Mouse (Mus musculus) heart, embryonic 14.5 days (tissue): ENCODE results near the gene Grin2c. TPM values are rescaled to one million over a fixed set of nuclear protein-coding genes. Genes with fewer than 3 reads are reported as not detected.

Experiments
- ATAC-seq: fragments of 200-750 bp; cut with Nextera tagmentation; 2 replicates; pipeline ENCODE4 v1.8.0; 2017; ENCODE audit warnings: low read depth, moderate TSS enrichment; ENCODE audit not compliant: insufficient number of reproducible peaks, insufficient read depth, low FRiP score
- H3K27ac ChIP-seq, 2 experiments: fragments of 200-500 bp in 1 of 2; fragments of 300-500 bp in 1 of 2; sonication (generic) in 1 of 2; replicated peaks in 1 of 2; 2 replicates each; pipeline ENCODE4 v1.5.1; 2012 to 2014; ENCODE audit warnings: low read depth in 2 of 2, low read length in 2 of 2, control low read depth in 1 of 2, mild to moderate bottlenecking in 1 of 2, mixed read lengths in 1 of 2; ENCODE audit not compliant: control insufficient read depth in 1 of 2, insufficient read depth in 1 of 2
- H3K27me3 ChIP-seq: fragments of 300-500 bp; sonication (generic); 2 replicates; pipeline ENCODE4 v1.6.1; 2014; ENCODE audit warnings: mild to moderate bottlenecking, low read length, control low read depth; ENCODE audit not compliant: control insufficient read depth, insufficient read depth
- H3K36me3 ChIP-seq: fragments of 300-500 bp; sonication (generic); 2 replicates; pipeline ENCODE4 v1.6.1; 2014; ENCODE audit warnings: mild to moderate bottlenecking, control low read depth, low read length, mixed read lengths; ENCODE audit not compliant: control insufficient read depth, insufficient read depth
- H3K4me1 ChIP-seq, 2 experiments: fragments of 200-500 bp in 1 of 2; fragments of 300-500 bp in 1 of 2; sonication (generic) in 1 of 2; 2 replicates each; pipeline ENCODE4 v1.6.1; 2012 to 2014; ENCODE audit warnings: low read length in 2 of 2, control low read depth in 1 of 2, mixed read lengths in 1 of 2; ENCODE audit not compliant: control insufficient read depth in 2 of 2, insufficient read depth in 2 of 2
- H3K4me2 ChIP-seq: fragments of 300-500 bp; sonication (generic); 2 replicates; pipeline ENCODE4 v1.6.1; 2014; ENCODE audit warnings: mild to moderate bottlenecking, low read length
- H3K4me3 ChIP-seq, 2 experiments: fragments of 200-500 bp in 1 of 2; fragments of 300-500 bp in 1 of 2; sonication (generic) in 1 of 2; 2 replicates each; pipeline ENCODE4 v1.5.1; 2012 to 2014; ENCODE audit warnings: low read length in 2 of 2, mild to moderate bottlenecking in 2 of 2, control low read depth in 1 of 2, low read depth in 1 of 2, moderate library complexity in 1 of 2; ENCODE audit not compliant: control insufficient read depth in 1 of 2, insufficient read depth in 1 of 2
- H3K9ac ChIP-seq: fragments of 300-500 bp; sonication (generic); 2 replicates; pipeline ENCODE4 v1.6.1; 2014; ENCODE audit warnings: mild to moderate bottlenecking, low read length
- H3K9me3 ChIP-seq: fragments of 300-500 bp; sonication (generic); 2 replicates; pipeline ENCODE4 v1.6.1; 2016; ENCODE audit warnings: low read length, control low read depth; ENCODE audit not compliant: control insufficient read depth
- WGBS: fragments of 180-500 bp; shearing (Covaris S2); extraction: QIAGEN DNeasy Blood & Tissue Kit; methylation state at CpG from one replicate; pipeline ENCODE4 v1.1.7; 2014; 5-methylcytosine and 5-hydroxymethylcytosine counted together
- polyA plus RNA-seq: library from polyadenylated mRNA; unstranded; fragments of >200 nt; fragmentation: Nextera tagmentation; extraction: Ambion mirVana; gene quantifications from 2 replicates; pipeline ENCODE4 v1.2.1, GENCODE M21; 2014

Grin2c gene
- polyA plus RNA-seq, 1 experiment from 2014 or later, result 0.15 TPM

- 83% methylated on average over 3 of the region's 3 CpGs for WGBS
- Histone ChIP-seq H3K36me3 (peaks cover 13% of the 10 kb centered on the region), H3K9me3 (no peaks in the 10 kb centered on the region), H3K27me3 (peaks cover 16% of the 10 kb centered on the region; the same call in 1 of the 2 replicates), H3K4me1 (peaks cover 0 to 11% of the 10 kb centered on the region in 2 experiments; a peak in 2 of 4 replicates), H3K4me3 (no peak overlapping the region), H3K27ac (no peak overlapping the region), H3K4me2 (no peak overlapping the region), H3K9ac (no peak overlapping the region)
- ATAC-seq, result no peak
Measured at GRCm38 (mm10) chr11:115242746-115243145, 24.3 kb downstream of the Grin2c start.

- H3K36me3 ChIP-seq, result peaks cover 13% of the 10 kb centered on the region
- H3K4me2 ChIP-seq, result no peak overlapping the region
- H3K4me1 ChIP-seq, result peaks cover 2 to 3% of the 10 kb centered on the region in 2 experiments
- H3K9me3 ChIP-seq, result no peaks in the 10 kb centered on the region
- H3K4me3 ChIP-seq, result no peak overlapping the region
- whole genome bisulfite sequencing, result 90% methylated on average over 11 of the region's 11 CpGs
- no peak for ATAC-seq
- no peak overlapping the region for H3K27ac ChIP-seq
- peaks cover 6% of the 10 kb centered on the region; the same call in 1 of the 2 replicates for H3K27me3 ChIP-seq
- no peak overlapping the region for H3K9ac ChIP-seq
Measured at GRCm38 (mm10) chr11:115241402-115241801, 25.6 kb downstream of the Grin2c start.

- Histone ChIP-seq H3K36me3 (0 out of 2 replicates have a peak, but pooled peaks cover 2% of the 10 kb centered on the region), H3K4me2 (no peak overlapping the region), H3K9me3 (no peaks in the 10 kb centered on the region), H3K27ac (no peak overlapping the region), H3K4me1 (peaks cover 14% of the 10 kb centered on the region in 2 experiments), H3K9ac (no peak overlapping the region), H3K27me3 (0 out of 2 replicates have a peak, but pooled peaks cover 7% of the 10 kb centered on the region), H3K4me3 (no peak overlapping the region)
- 36% methylated on average over 5 of the region's 5 CpGs for WGBS
- no peak for ATAC-seq
Measured at GRCm38 (mm10) chr11:115236570-115236969, 30.5 kb downstream of the Grin2c start.

GRCm38 (mm10) chr11:115234320-115235044 lies 32.6 kb downstream of the Grin2c start:
- WGBS, result 55% methylated on average over 15 of the region's 15 CpGs
- H3K4me1 ChIP-seq, result peaks cover 20 to 25% of the 10 kb centered on the region in 2 experiments
- no peak overlapping the region for H3K9ac ChIP-seq
- H3K27ac ChIP-seq, result no peak overlapping the region
- H3K27me3 ChIP-seq, result 0 out of 2 replicates have a peak, but pooled peaks cover 7% of the 10 kb centered on the region
- H3K9me3 ChIP-seq, result no peaks in the 10 kb centered on the region
- no peak for ATAC-seq
- no peaks in the 10 kb centered on the region for H3K36me3 ChIP-seq
- H3K4me2 ChIP-seq, result no peak overlapping the region
- no peak overlapping the region for H3K4me3 ChIP-seq

- Histone ChIP-seq H3K27ac (no peak overlapping the region), H3K27me3 (0 out of 2 replicates have a peak, but pooled peaks cover 7% of the 10 kb centered on the region), H3K36me3 (no peaks in the 10 kb centered on the region), H3K9me3 (no peaks in the 10 kb centered on the region), H3K4me3 (no peak overlapping the region), H3K9ac (no peak overlapping the region), H3K4me1 (peaks cover 26 to 32% of the 10 kb centered on the region in 2 experiments), H3K4me2 (no peak overlapping the region)
- WGBS, result 73% methylated on average over 20 of the region's 20 CpGs
- ATAC-seq, result no peak
Measured at GRCm38 (mm10) chr11:115233526-115234290, 33.3 kb downstream of the Grin2c start.

- Histone ChIP-seq H3K9me3 (no peaks in the 10 kb centered on the region), H3K36me3 (no peaks in the 10 kb centered on the region), H3K4me2 (no peak overlapping the region), H3K4me1 (peaks cover 30 to 36% of the 10 kb centered on the region in 2 experiments), H3K27me3 (0 out of 2 replicates have a peak, but pooled peaks cover 7% of the 10 kb centered on the region), H3K4me3 (no peak overlapping the region), H3K9ac (no peak overlapping the region), H3K27ac (no peak overlapping the region)
- ATAC-seq, result no peak
- 82% methylated on average over 5 of the region's 5 CpGs for WGBS
Measured at GRCm38 (mm10) chr11:115232889-115233288, 34.2 kb downstream of the Grin2c start.

GRCm38 (mm10) chr11:115231924-115232323 lies 35.1 kb downstream of the Grin2c start:
- H3K4me1 ChIP-seq, result peaks cover 38 to 46% of the 10 kb centered on the region in 2 experiments
- WGBS, result 71% methylated on average over 9 of the region's 9 CpGs

More at GRCm38 (mm10) chr11:115231924-115232323, 35.1 kb downstream of the Grin2c start:
- ATAC-seq, result no peak
- H3K9ac ChIP-seq, result no peak overlapping the region
- H3K27me3 ChIP-seq, result 0 out of 2 replicates have a peak, but pooled peaks cover 7% of the 10 kb centered on the region
- no peak overlapping the region for H3K4me2 ChIP-seq
- no peak overlapping the region for H3K4me3 ChIP-seq
- no peaks in the 10 kb centered on the region for H3K36me3 ChIP-seq
- H3K9me3 ChIP-seq, result no peaks in the 10 kb centered on the region
- no peak overlapping the region for H3K27ac ChIP-seq
